Comparison of ENCODE assay signal across 24 mouse cellular contexts in genomic region chr10:10734561-10734960, GRCm38 (mm10). TPM values are rescaled to one million over a fixed set of nuclear protein-coding genes. Genes with fewer than 3 reads are reported as not detected.
A peak's percentile ranks its signal among the peaks of the same experiment; 100 is the strongest.
DNase-seq lines count a peak whose midpoint lies in the region; ATAC-seq lines count a peak whose summit lies in the region.
"Had no signal": no experiment of that assay in that cellular context is flagged by ENCODE, and none has a peak within 500 bp of the region (broad histone marks: within the 10 kb centered on the region; RNA-seq: fewer than 3 reads in every experiment).

No protein-coding gene starts in this region.

- H3K9me3 ChIP-seq in embryonic facial prominence, embryonic 14.5 days (ENCODE audit: control insufficient read depth, low read length), result no peaks in the 10 kb centered on the region
- H3K9me3 ChIP-seq: limb, embryonic 10.5 days; lung, embryonic 15.5 days had no signal

- H3K9ac ChIP-seq in embryonic facial prominence, embryonic 14.5 days (ENCODE audit: low read depth, low read length), result no peak overlapping the region
- H3K9ac ChIP-seq: lung, embryonic 15.5 days had no signal

- no peak for ATAC-seq in embryonic facial prominence, embryonic 14.5 days (ENCODE audit: low read depth)
- ATAC-seq: forebrain, embryonic 16.5 days had no signal

- WGBS in embryonic facial prominence, embryonic 14.5 days, result 36% methylated on average over 5 of the region's 5 CpGs

- DNase-seq in cerebellum, adult 11 months, result peak; percentile 13
- DNase-seq in cerebellum, postnatal 4 days (ENCODE audit: low spot score in 2 of 2), result no peak
- DNase-seq in 3T3-L1 (ENCODE audit: low read depth, low spot score), result peak; percentile 39
- DNase-seq in cerebellum, adult 18-20 months, result peak; percentile 36
- peak; percentile 31 for DNase-seq in embryonic facial prominence, embryonic 14.5 days (ENCODE audit: low spot score)
- no peak for DNase-seq in right cerebral cortex, postnatal 10 days (ENCODE audit: low spot score in 2 of 2)
- no peak for DNase-seq in layer of hippocampus, adult 9-10 months (ENCODE audit: low spot score)
- DNase-seq in adrenal gland, adult (ENCODE audit: inconsistent age in 2 of 2, low spot score in 1 of 2), result no peak
- DNase-seq: adrenal gland, postnatal 36 days; B cell, adult 2 months; heart, adult 11 months; layer of hippocampus, postnatal 36 days; thymus, adult 2 months had no signal

- no peak overlapping the region for H3K27ac ChIP-seq in embryonic facial prominence, embryonic 14.5 days (replicated peaks; ENCODE audit: low read depth, low read length)
- H3K27ac ChIP-seq: limb, embryonic 10.5 days; lung, embryonic 15.5 days had no signal

- H3K4me3 ChIP-seq in embryonic facial prominence, embryonic 14.5 days (ENCODE audit: low read depth, low read length), result no peak overlapping the region
- H3K4me3 ChIP-seq: limb, embryonic 10.5 days; lung, embryonic 15.5 days had no signal

- H3K4me1 ChIP-seq in embryonic facial prominence, embryonic 14.5 days (ENCODE audit: control insufficient read depth, insufficient read depth, low read length), result 0 out of 2 replicates have a peak, but pooled peaks cover 6% of the 10 kb centered on the region
- H3K4me1 ChIP-seq: limb, embryonic 10.5 days; lung, embryonic 15.5 days had no signal

- no peaks in the 10 kb centered on the region for H3K36me3 ChIP-seq in embryonic facial prominence, embryonic 14.5 days (ENCODE audit: control insufficient read depth, insufficient read depth, low read length)
- H3K36me3 ChIP-seq: limb, embryonic 10.5 days; lung, embryonic 15.5 days had no signal

- no peaks in the 10 kb centered on the region for H3K27me3 ChIP-seq in embryonic facial prominence, embryonic 14.5 days (replicated peaks; ENCODE audit: control insufficient read depth, insufficient read depth, low read length)
- H3K27me3 ChIP-seq: lung, embryonic 15.5 days had no signal

- H3K4me2 ChIP-seq in embryonic facial prominence, embryonic 14.5 days (ENCODE audit: low read depth, low read length), result no peak overlapping the region
- H3K4me2 ChIP-seq: liver, embryonic 11.5 days; lung, embryonic 15.5 days had no signal

RNA-seq across cellular contexts. Expression of gene Gm10944, which starts 53.4 kb away (rescaled TPM):
- polyA plus RNA-seq in embryonic facial prominence, embryonic 14.5 days (2014; fragmentation: Nextera tagmentation; extraction: Ambion mirVana), result not detected in 2 replicates
- polyA plus RNA-seq: embryonic facial prominence, embryonic 11.5 days; forebrain, embryonic 16.5 days; heart, embryonic 14.5 days; intestine, embryonic 14.5 days; kidney, embryonic 14.5 days; large intestine, adult 2 months; limb, embryonic 10.5 days; liver, embryonic 11.5 days; lung, embryonic 15.5 days; neural tube, embryonic 14.5 days; stomach, embryonic 14.5 days; thymus, adult 2 months had no signal

Comparison
In these comparisons a context has a peak if more than half of its experiments do, and no peak if none do; other contexts are left out.
1. DNase-seq: peak in cerebellum, adult 11 months (single experiment), 3T3-L1 (single experiment), cerebellum, adult 18-20 months (2 of 2) and embryonic facial prominence, embryonic 14.5 days (single experiment); none in cerebellum, postnatal 4 days (0 of 2), right cerebral cortex, postnatal 10 days (0 of 2), layer of hippocampus, adult 9-10 months (single experiment) and adrenal gland, adult (0 of 2).